Mouse (Mus musculus): ENCODE measurements at regions not wholly inside any gene's neighbourhood (a gene's known extent, or its start where the extent isn't known, plus 50 kb on each side); places are given as distances from the start of the nearest gene placed in this dataset.

- Histone ChIP-seq H3K4me2 (ENCODE audit: low read depth, low read length) (no peak overlapping the region), H3K27me3 (replicated peaks; ENCODE audit: control insufficient read depth, insufficient read depth, low read length) (0 out of 2 replicates have a peak, but pooled peaks cover 8% of the 10 kb centered on the region), H3K4me1 (ENCODE audit: control insufficient read depth, insufficient read depth, low read length) (no peaks in the 10 kb centered on the region), H3K9me3 (ENCODE audit: control insufficient read depth, low read length) (no peaks in the 10 kb centered on the region), H3K9ac (ENCODE audit: low read depth, low read length) (no peak overlapping the region), H3K4me3 (ENCODE audit: low read depth, low read length) (no peak overlapping the region), H3K36me3 (ENCODE audit: control insufficient read depth, insufficient read depth, low read length) (no peaks in the 10 kb centered on the region), H3K27ac (replicated peaks; ENCODE audit: low read depth, low read length) (no peak overlapping the region)
- 54% methylated on average over 3 of the region's 3 CpGs for WGBS
- DNase-seq (ENCODE audit: low spot score) = no peak
- no peak for ATAC-seq (ENCODE audit: low read depth)
Measured at GRCm38 (mm10) chr15:102807353-102807752, 85.4 kb upstream of the Calcoco1 start.

GRCm38 (mm10) chr15:102819181-102819580 lies 97.2 kb upstream of the Calcoco1 start:
- no peaks in the 10 kb centered on the region for H3K36me3 ChIP-seq (ENCODE audit: control insufficient read depth, insufficient read depth, low read length)
- no peaks in the 10 kb centered on the region for H3K4me1 ChIP-seq (ENCODE audit: control insufficient read depth, insufficient read depth, low read length)
- no peaks in the 10 kb centered on the region for H3K27me3 ChIP-seq (replicated peaks; ENCODE audit: control insufficient read depth, insufficient read depth, low read length)
- no peaks in the 10 kb centered on the region for H3K9me3 ChIP-seq (ENCODE audit: control insufficient read depth, low read length)
- H3K9ac ChIP-seq (ENCODE audit: low read depth, low read length) = no peak overlapping the region
- no peak for ATAC-seq (ENCODE audit: low read depth)
- no peak overlapping the region for H3K4me3 ChIP-seq (ENCODE audit: low read depth, low read length)
- DNase-seq (ENCODE audit: low spot score) = no peak
- no peak overlapping the region for H3K4me2 ChIP-seq (ENCODE audit: low read depth, low read length)
- no peak overlapping the region for H3K27ac ChIP-seq (replicated peaks; ENCODE audit: low read depth, low read length)
- 73% methylated on average over 12 of the region's 12 CpGs for WGBS

DNA sequence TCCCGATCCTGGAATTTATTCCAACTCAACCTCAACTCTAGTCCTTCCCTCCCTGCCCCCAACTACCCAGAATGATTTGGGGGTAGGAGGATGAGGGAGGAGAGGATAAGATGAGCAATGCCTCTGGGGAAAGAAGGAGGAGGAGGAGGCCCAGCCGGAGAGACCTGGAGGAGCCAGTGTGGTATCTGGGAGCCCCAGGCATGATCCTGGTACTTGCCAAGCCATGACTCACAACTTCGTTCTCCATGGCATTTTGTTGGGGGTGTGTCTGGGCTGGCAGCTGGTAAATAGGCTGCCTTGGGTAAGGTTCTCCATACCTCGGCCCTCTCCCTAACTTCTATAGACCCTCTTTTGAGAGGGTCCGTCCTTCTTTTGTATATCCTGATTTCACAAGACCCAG lies 81.2 kb upstream of the Hoxc13 start:
- 79% methylated on average over 5 of the region's 5 CpGs for WGBS

DNA sequence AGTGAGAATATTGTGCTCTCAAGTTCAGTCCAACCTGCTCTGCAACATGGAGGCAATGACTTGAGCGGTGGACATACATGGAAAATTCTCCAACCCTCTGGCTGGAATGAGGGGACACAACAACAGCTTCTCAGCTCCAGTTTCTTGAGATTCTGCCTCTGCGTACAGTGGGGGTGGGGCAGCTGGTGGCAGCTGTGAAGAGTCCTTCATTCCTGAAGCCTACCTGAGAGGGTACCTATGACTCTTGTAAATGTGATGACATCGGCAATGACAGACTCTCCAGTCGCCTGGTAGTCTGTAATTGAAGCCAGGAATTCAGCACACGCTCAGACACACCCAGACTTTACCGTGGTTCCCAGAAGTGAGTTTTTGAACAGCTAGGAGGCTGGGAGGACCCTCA lies 58.5 kb upstream of the Hoxc13 start:
- Histone ChIP-seq H3K9me3 (ENCODE audit: control insufficient read depth, low read length) (no peaks in the 10 kb centered on the region), H3K27me3 (replicated peaks; ENCODE audit: control insufficient read depth, insufficient read depth, low read length) (no peaks in the 10 kb centered on the region; the same call in 1 of the 2 replicates), H3K4me3 (ENCODE audit: low read depth, low read length) (no peak overlapping the region), H3K4me1 (ENCODE audit: control insufficient read depth, insufficient read depth, low read length) (no peaks in the 10 kb centered on the region), H3K27ac (replicated peaks; ENCODE audit: low read depth, low read length) (no peak overlapping the region), H3K4me2 (ENCODE audit: low read depth, low read length) (no peak overlapping the region), H3K36me3 (ENCODE audit: control insufficient read depth, insufficient read depth, low read length) (no peaks in the 10 kb centered on the region), H3K9ac (ENCODE audit: low read depth, low read length) (no peak overlapping the region)
- ATAC-seq (ENCODE audit: low read depth) (no peak), DNase-seq (ENCODE audit: low spot score) (no peak)
- 57% methylated on average over 6 of the region's 6 CpGs for WGBS

More for the DNA sequence above, 81.2 kb upstream of the Hoxc13 start:
- Histone ChIP-seq H3K4me3 (ENCODE audit: low read depth, low read length) (no peak overlapping the region), H3K36me3 (ENCODE audit: control insufficient read depth, insufficient read depth, low read length) (no peaks in the 10 kb centered on the region), H3K27ac (replicated peaks; ENCODE audit: low read depth, low read length) (no peak overlapping the region), H3K9ac (ENCODE audit: low read depth, low read length) (no peak overlapping the region), H3K9me3 (ENCODE audit: control insufficient read depth, low read length) (no peaks in the 10 kb centered on the region), H3K4me2 (ENCODE audit: low read depth, low read length) (no peak overlapping the region), H3K4me1 (ENCODE audit: control insufficient read depth, insufficient read depth, low read length) (no peaks in the 10 kb centered on the region), H3K27me3 (replicated peaks; ENCODE audit: control insufficient read depth, insufficient read depth, low read length) (no peaks in the 10 kb centered on the region)
- ATAC-seq (ENCODE audit: low read depth) (no peak), DNase-seq (ENCODE audit: low spot score) (no peak)

- H3K36me3 ChIP-seq (ENCODE audit: control insufficient read depth, insufficient read depth, low read length) = no peaks in the 10 kb centered on the region
- H3K4me1 ChIP-seq (ENCODE audit: control insufficient read depth, insufficient read depth, low read length) = no peaks in the 10 kb centered on the region
- DNase-seq (ENCODE audit: low spot score) (no peak), ATAC-seq (ENCODE audit: low read depth) (no peak)
- no peak overlapping the region for H3K27ac ChIP-seq (replicated peaks; ENCODE audit: low read depth, low read length)
- no peaks in the 10 kb centered on the region for H3K9me3 ChIP-seq (ENCODE audit: control insufficient read depth, low read length)
- no peak overlapping the region for H3K9ac ChIP-seq (ENCODE audit: low read depth, low read length)
- WGBS = 78% methylated on average over 3 of the region's 3 CpGs
- no peaks in the 10 kb centered on the region for H3K27me3 ChIP-seq (replicated peaks; ENCODE audit: control insufficient read depth, insufficient read depth, low read length)
- no peak overlapping the region for H3K4me2 ChIP-seq (ENCODE audit: low read depth, low read length)
- no peak overlapping the region for H3K4me3 ChIP-seq (ENCODE audit: low read depth, low read length)
Measured at GRCm38 (mm10) chr15:102866788-102867187, 54.1 kb upstream of the Hoxc13 start.

Data from embryonic facial prominence, embryonic 14.5 days (tissue).